Mouse (Mus musculus) layer of hippocampus, adult 18-20 months (tissue): ENCODE data around the gene Mcidas. TPM values are rescaled to one million over a fixed set of nuclear protein-coding genes. Genes with fewer than 3 reads are reported as not detected.

Source experiments
- DNase-seq, 2 experiments: peaks; one replicate each; pipeline ENCODE4 v3.0.0; 2022; ENCODE audit warnings: low spot score in 2 of 2
- long read RNA-seq: library from polyadenylated mRNA; stranded (forward); transcript quantifications from one replicate; pipeline ENCODE4 v2.0.0, GENCODE M21; 2021
- total RNA-seq, 2 experiments: library from RNA; stranded (reverse); gene quantifications; 2 replicates each; pipeline ENCODE4 v1.2.3; 2021

Gene Mcidas
- under 1 TPM; 0.36 to 0.52 TPM for total RNA-seq
- long read RNA-seq, result 0 reads

- DNase-seq, result no peak
Measured at GRCm38 (mm10) chr13:112993531-112994152, at the start of gene Mcidas. Gene Mcidas, plus strand, starts transcription at chr13:112993845.

DNA sequence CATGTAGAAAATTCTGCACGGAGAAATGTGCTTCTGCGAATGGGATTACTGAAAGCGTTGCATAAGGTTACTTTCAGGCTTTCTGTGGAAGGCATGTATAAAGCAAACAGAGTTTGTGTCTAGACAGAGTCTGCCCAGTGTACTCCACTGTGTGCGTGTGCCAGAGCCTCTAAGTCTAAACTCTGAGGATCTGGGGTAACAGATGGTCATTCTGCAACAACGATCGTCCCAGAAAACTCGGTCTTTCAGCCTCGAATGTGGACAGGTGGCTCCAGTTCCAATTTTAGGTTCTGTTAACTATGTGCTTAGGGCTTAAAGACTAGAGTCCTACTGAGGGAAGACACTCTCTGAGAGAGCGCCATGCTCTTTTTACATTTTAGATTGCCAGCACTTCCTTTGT, 48.3 kb upstream of the Mcidas start:
- peak; percentile 22 to 67 for DNase-seq

DNA sequence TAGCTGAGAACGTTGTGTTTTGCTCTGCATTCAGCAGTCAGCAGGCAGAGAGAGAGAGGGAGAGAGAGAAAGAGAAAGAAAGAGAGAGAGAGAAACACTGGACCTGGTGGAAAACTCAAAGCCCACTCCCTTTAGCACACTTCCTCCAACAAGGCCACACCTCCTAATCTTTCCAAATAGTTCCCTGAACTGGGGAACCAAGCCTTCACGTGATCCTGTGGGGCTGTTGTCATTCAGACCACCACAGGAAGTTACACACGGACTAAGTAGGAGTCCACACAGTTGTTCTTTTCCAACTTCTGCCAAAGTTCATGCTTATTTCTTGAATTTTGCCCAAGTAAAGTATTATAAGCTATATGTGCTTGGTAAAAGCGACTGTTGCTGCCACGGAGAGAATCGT, 47.7 kb upstream of the Mcidas start:
- DNase-seq, result no peak

- peak; percentile 12 to 74 for DNase-seq
Measured at GRCm38 (mm10) chr13:112954067-112954466, 39.6 kb upstream of the Mcidas start.

- no peak for DNase-seq
Measured at GRCm38 (mm10) chr13:112963081-112963480, 30.6 kb upstream of the Mcidas start.

- no peak for DNase-seq
Measured at GRCm38 (mm10) chr13:112964421-112964820, 29.2 kb upstream of the Mcidas start.

GRCm38 (mm10) chr13:112967267-112967666, 26.4 kb upstream of the Mcidas start:
- DNase-seq, result no peak

DNA sequence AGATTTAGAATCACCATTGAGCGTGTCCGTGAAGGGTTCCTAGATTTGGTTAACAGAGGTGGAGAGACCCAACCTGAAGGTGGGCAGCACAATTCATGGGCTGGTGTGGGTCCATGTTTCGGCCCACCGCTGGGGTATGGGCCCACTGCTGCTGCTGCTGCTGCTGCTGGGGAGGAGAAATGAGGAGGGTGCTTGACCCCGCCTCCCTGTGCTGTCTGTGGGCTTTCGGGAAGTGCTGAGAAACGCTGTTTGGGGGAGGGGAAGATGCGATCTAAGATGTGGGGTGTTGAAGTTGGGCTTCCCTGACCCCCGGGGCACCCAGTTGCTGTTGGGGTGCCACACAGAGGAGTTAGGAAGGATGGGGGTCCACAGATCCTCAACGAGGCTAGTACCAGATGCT, 16.9 kb upstream of the Mcidas start:
- DNase-seq, result no peak

DNA sequence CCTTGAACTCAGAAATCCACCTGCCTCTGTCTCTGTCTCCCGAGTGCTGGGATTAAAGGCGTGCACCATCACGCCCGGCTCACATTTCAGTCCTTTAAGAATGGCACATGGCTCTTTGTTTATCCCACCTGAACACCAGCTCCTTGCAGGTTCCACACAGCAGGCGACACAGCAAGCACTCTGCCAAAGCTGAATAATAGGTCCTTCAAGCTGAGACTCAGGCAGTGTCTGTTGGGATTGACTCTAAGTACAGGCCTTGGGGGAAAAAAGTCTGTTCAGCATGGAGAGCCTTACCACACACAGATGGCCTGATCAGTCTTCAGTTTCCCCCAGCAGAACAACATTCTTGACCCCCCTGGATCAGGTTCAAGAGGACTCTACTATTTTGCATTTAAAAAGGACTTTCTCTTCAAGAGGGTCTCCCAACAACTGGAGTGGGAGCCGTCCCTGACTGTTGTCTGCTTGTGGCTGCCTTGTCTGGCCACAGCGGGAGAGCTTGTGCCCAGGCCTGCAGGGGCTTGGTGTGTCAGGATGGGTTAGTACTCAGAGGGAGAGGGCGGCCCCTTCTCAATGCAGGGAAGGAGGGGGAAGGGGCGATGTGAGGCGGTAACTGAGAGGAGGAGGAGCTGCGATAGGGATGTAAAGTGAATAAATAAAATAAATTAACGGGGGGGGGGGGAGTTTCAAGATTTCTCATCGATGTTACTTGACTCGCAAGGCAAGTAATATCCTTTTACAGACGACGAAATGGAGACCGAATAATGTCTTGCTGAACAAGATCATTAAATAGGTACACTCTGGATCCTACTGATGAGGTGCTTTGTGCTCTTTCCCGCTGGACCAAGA, 7.8 kb upstream of the Mcidas start:
- DNase-seq, result no peak

DNA sequence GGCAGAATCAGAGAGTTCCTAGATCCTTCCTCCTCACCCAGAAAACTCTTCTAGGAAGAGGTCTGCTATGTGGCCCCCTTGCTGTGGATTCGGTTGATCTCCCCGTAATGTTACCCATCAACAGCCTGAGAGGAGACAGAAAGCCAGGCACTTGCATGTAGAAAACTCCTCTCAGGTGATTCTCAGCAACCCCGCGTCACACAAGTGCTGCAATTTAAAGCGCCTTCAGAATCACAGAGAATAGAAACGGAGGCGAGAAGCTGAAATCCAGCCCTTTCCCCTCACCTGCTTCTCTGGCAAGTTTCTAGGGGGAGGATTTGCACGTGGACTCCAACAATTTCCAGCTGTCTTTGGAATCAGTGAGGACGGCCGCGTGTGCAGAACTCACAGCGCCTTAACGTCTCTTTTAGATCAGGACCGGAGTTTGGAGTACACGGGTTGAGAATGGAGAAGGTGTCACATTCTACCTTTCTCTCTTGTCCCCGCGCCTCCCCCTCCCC, 7.1 kb upstream of the Mcidas start:
- no peak for DNase-seq

- DNase-seq, result peak; percentile 93 to 95
Measured at GRCm38 (mm10) chr13:112987532-112987943, 6.1 kb upstream of the Mcidas start, which contains the start of gene Ccno. Gene Ccno, plus strand, starts transcription at chr13:112987802.

- no peak for DNase-seq
Measured at GRCm38 (mm10) chr13:112987991-112988390, 5.7 kb upstream of the Mcidas start.

DNA sequence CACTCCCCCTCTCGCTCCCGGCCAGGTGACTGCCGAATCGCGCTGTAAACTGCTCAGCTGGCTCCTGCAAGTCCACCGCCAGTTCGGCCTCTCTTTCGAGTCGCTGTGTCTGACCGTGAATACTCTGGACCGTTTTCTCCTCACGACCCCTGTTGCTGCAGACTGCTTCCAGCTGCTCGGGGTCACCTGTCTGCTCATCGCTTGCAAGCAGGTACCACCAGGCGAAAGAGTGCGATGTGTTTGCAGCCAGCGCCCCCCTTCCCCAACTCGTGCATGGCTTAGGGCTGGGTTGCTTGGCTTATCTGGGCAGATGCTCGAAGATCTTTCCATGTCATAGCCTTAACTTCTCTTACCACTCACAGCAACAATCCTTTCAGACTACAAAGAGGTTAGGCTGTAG, 4.8 kb upstream of the Mcidas start:
- DNase-seq, result no peak

DNA sequence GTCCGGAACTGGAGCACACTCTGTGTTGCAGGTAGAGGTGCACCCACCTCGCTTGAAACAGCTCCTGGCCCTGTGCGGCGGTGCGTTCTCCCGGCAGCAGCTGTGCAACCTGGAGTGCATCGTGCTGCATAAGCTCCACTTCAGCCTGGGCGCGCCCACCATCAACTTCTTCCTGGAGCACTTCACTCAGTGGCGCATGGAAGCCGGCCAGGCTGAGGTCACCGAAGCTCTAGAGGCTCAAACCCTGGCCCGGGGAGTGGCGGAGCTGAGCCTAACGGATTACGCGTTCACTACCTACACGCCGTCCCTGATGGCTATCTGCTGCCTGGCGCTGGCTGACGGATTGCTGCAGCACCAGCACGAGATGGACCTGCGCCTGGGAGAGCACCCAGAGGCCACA, 4.1 kb upstream of the Mcidas start:
- DNase-seq, result no peak

- no peak for DNase-seq
Measured at GRCm38 (mm10) chr13:112990346-112990745, 3.3 kb upstream of the Mcidas start.

DNA sequence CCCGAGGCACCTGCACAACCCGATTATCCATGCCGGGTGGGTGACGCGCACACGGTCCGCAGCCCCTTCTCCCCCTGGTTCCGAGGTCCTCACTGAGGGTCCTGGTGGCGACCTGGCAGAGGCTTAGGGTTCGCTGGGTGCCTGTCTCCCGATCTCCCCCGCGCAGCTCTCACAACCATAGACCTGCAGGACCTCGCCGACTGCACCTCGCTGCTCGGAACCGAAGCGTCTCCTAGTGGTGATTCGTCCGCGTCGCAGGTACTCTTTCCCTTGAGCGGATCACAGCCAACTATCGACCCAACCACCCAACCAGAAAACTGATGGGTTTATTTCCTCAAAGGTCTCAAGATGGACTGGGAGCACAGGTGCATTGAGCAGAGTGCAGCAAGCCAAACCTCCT, 546 bp downstream of the Mcidas start:
- DNase-seq, result peak in 1 of 2 experiments; percentile 77

DNA sequence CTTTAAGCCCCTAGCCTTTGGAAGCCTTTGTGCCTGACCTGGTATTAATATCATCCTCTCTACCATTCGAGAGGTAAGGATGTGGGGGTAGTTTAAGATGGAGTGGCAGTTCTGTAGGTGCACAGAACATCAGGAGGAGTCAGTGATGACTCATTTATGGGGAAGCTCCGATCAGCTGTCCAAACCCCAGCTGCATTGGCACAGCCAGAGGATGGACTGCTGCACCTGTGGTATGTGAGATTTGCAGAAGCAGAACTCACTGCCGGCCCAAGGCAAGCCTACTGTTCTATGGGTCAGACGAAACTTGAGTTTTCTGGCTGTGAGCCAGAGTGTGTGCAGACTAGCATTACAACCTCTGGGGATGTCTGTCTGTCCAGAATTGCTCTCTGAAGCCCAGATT, 2.8 kb downstream of the Mcidas start:
- no peak for DNase-seq

DNA sequence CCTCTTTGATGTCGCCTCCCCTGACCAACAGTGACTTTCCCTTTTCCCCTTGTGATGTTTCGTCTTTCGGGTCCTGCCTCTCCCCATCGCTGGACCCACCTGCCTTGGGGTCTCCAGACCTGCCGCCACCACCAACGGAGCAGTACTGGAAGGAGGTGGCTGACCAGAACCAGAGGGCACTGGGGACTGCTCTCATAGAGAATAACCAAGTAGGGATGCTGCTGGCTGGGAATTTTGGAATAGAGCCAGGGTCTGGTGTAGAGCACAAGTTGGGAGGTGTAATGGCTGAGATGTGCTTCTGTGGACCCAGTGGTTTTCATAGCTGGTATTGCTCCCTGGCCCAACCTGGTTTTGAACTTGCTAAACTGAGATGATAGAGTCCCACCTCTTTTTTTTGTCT, 3.7 kb downstream of the Mcidas start:
- DNase-seq, result no peak

DNA sequence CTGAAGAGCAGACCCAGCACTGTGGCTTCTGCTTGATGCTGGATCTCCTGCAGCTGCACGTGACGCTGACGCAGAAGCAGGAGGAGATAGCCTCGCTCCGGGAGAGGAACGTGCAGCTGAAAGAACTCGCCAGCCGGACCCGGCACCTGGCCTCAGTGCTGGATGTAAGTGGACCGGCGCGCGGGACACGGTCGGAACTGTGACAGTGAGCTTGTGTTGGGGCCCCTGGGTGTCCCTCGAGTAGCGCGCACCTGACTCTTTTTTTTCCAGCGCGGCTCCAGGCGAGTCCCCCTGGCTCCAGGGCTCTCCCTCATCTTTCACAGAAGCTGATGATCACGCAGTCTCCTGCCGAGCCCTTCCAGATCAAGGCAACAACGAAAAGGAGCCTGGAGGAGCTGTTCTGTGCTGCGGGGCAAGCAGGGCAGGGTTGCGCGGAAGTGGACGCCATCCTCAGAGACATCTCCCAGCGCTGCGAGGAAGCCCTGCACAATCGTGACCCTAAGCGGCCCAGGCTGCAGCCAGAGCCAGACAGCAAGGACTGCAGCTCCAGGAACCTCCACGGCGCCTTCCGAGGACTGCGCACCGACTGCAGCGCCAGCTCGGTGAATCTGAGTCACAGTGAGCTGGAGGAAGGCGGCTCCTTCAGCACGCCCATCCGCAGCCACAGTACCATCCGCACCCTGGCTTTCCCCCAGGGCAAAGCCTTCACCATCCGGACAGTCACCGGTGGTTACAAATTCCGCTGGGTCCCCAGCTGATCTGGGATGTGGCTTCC, 5.0 kb downstream of the Mcidas start:
- DNase-seq, result peak in 1 of 2 experiments; percentile 33

- DNase-seq, result no peak
Measured at GRCm38 (mm10) chr13:113000090-113000489, 6.4 kb downstream of the Mcidas start.

DNA sequence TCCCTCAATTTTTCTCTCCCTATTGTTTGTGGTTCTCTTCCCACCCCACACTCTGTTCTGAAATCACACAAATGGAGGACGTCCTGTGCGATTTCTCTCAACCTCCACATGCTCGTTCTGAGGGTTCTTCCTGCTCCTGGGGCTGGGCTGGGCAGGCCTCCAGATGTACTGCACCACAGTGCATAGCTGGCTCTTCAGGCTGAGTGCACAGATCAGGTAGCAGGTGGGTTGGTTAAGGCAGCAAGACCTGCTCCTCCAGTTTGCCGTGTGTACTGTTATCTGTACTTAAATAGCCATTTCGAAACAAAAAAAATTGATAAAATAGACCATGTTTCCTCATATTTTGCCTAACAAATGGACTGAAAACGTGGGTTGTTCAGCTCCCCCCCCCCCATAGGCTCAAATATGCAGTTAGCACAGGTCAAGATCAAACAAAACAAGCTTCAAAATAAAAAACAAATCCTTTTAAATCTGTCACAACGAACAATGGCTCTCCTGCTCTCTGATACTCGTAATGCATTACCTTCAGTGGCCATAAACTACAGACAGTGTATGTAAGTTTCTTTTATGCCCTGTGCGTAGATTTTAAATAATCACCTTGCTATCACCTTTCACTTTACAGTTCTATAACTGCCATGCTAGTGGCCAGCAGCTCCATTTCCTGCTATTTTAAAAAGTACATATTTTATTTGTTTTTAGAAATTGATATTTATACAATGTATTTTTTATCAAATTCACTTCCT, 7.1 kb downstream of the Mcidas start:
- DNase-seq, result no peak
